Mouse (Mus musculus) kidney, adult 2 months (tissue): ENCODE measurements around the gene Pomp.

ENCODE experiments used
- CTCF ChIP-seq: fragments of 200-500 bp; conservative IDR thresholded peaks from 2 replicates; pipeline ENCODE4 v1.5.1; 2011; ENCODE audit warnings: low read depth, mild to moderate bottlenecking, control low read depth, low read length, moderate library complexity, mixed read lengths; ENCODE audit not compliant: insufficient read depth, insufficient read length
- POLR2A ChIP-seq: fragments of 200-500 bp; IDR thresholded peaks from one replicate; pipeline ENCODE4 v1.6.1; 2011; ENCODE audit warnings: low read depth, low read length, control low read depth

DNA sequence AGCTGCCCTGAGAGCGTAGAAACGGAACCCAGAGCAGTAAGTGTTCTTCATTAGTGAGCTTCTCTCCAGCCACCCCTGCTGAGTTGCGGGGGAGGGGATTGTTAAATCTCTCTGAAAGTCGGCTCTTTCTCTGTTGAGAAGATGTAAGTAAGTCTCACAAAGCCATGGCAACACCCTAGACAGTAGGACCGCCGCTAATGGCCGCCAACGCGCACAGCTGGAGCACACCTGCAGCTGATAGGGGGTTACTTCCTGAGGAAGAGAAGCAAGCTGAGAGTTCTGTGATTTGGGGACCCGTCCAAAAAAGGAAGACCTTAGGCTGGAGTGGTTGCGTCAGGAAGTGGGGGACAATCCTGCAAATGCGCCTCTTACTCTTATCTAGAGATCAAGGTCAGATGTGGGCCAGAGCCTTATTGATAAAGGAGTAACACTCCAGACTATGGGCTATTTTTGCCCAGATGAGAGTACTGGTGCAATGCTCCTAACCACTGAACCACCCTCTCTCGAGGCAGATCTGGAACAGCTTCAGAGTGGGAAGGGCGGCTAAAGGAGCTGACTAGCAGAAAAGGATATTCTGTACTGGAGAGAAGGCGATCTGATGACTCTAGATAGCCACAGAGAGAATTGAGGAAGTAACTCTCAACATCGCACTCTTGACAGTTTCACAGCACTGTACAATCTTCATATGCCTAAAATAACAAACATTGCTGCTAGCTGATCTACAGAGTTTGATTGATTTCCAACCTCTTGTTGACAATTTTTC, 35.4 kb downstream of the Pomp start:
- no peak for TF ChIP-seq CTCF
- TF ChIP-seq POLR2A = no peak
